Mouse (Mus musculus): ENCODE measurements around the gene Spock1. TPM values are rescaled to one million over a fixed set of nuclear protein-coding genes. Genes with fewer than 3 reads are reported as not detected.

Gene Spock1
- polyA plus RNA-seq, 1 experiment from 2014 or later = 45.1 TPM

DNA sequence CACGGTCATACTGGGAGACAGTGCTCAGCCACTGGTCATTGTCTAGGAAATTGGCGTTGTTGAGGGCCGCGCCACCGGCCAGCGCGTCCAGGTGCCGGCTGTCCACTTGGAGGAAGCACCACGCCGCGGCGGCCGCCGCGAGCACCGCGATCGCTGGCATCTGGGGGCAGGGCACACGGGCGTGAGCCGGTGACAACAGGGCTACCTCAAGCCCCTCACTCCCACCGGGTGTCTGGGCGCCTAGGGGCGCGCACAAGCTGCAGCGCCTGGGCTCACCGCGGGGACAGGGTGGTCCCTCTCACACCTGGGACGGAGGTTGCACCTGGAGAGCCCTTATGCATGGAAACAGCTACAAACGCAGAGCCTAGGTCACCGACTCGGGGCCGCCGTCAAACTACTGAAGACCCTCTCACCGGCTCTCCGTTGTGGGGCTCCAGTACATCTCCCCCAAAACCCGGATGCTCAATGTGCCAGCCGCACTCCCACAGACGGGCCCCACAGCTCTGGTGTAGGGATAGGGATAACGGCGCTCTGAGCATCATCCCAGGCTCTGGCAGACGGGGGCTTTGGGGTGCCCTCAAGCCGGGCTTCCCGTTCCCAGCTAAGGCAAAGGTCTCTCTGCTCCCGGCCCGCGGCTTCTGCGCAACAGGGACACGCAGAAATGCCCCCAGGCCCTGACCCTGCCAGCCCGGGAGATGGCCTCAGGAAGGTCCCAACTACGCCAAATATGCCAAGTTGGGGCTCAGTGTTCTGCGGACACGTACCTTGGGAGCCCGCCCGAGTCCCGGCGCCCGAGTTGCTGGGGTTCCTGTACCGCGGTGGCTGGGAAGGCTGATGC is 485 bp downstream of the Spock1 start:
- Histone ChIP-seq H3K9me3 (no peaks in the 10 kb centered on the region), H3K4me1 (replicated peaks) (peaks cover 14% of the 10 kb centered on the region), H3K27me3 (peaks cover 30% of the 10 kb centered on the region), H3K4me3 (replicated peaks) (peak overlapping the region; percentile 53), H3K9ac (replicated peaks) (peak overlapping the region; percentile 68), H3K27ac (no peak overlapping the region; the same call in 1 of the 2 replicates), H3K36me3 (no peaks in the 10 kb centered on the region), H3K4me2 (replicated peaks) (peak overlapping the region; percentile 66)
- ATAC-seq = peak; percentile 80
- WGBS = under 1% methylated on average over 60 of the region's 60 CpGs

DNA sequence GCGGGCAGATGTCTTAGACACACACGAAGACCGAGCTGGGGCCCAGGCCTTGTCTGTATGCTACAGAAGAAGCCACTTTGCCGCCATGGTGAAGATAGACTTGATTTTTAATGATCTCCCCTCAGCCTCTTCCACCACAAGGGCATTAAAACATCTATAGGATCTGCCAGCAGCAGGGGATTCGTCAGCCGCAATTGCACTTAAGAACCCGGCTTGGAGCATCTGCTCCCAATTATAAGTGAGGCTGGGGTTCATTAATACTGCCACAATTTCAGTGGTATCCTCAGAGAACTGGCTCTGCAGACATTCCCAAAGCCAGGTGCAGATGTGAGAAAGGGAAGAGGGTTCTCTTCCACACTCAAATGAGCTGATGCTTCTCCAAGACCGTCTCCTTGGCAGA is 13.5 kb downstream of the Spock1 start:
- Histone ChIP-seq H3K27me3 (no peaks in the 10 kb centered on the region), H3K36me3 (peaks cover 6% of the 10 kb centered on the region; the same call in 1 of the 2 replicates), H3K9me3 (0 out of 2 replicates have a peak, but pooled peaks cover 2% of the 10 kb centered on the region), H3K4me3 (replicated peaks) (no peak overlapping the region), H3K4me1 (replicated peaks) (peaks cover 7% of the 10 kb centered on the region), H3K9ac (replicated peaks) (no peak overlapping the region), H3K27ac (no peak overlapping the region), H3K4me2 (replicated peaks) (no peak overlapping the region)
- 75% methylated on average over 8 of the region's 8 CpGs for WGBS
- ATAC-seq = no peak

DNA sequence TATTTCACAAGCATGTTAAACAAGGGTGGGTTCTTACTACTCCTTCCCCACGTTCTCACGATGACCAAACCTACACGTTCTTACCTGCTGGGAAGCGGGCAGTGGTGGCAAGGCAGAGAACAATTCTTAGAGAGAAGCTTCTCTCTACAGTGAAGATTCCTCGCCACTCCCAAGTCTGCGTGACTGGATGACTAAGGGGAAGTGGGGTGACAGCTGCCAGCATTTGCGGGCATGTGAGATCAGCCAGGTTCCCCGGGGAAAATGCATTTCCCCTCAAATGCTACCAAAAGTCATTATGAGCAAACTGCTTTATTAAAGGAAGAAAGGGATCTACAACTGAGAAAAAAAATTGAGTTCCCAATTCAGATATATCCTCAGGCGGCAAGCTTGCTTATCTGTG is 18.4 kb downstream of the Spock1 start:
- no peak overlapping the region for H3K4me3 ChIP-seq (replicated peaks)
- 0 out of 2 replicates have a peak overlapping the region, but pooled peaks have one; percentile 11 for H3K4me2 ChIP-seq (replicated peaks)
- H3K9ac ChIP-seq (replicated peaks) = peak overlapping the region; percentile 32; the same call in 1 of the 2 replicates
- H3K9me3 ChIP-seq = no peaks in the 10 kb centered on the region
- H3K27me3 ChIP-seq = no peaks in the 10 kb centered on the region
- ATAC-seq = no peak
- no peaks in the 10 kb centered on the region for H3K36me3 ChIP-seq
- 51% methylated on average over 9 of the region's 9 CpGs for WGBS
- peak overlapping the region; percentile 56; the same call in 1 of the 2 replicates for H3K27ac ChIP-seq
- peaks cover 16% of the 10 kb centered on the region for H3K4me1 ChIP-seq (replicated peaks)

DNA sequence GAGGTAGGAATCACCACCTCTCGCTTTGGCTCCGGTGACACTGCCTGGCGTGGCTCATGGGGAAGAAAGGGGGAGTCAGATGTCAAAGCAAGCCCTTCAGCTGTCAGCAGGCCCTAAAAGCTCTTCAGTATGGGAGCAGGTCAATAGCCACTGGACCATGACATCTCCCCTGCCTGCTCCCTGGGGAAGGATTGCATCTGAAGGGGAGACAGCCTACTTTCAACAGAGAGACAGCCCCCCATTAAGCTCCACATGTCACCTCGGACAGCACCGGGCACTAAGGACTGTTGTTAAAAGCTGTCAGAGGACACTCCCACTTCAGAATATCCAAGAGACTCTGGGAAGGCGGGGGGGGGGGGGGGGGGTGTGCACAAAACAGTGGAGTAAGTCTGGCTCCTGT is 19.1 kb downstream of the Spock1 start:
- Histone ChIP-seq H3K27ac (peak overlapping the region; percentile 56; the same call in 1 of the 2 replicates), H3K4me3 (replicated peaks) (no peak overlapping the region), H3K4me2 (replicated peaks) (peak overlapping the region; percentile 11; the same call in 1 of the 2 replicates), H3K36me3 (no peaks in the 10 kb centered on the region), H3K9me3 (no peaks in the 10 kb centered on the region), H3K4me1 (replicated peaks) (peaks cover 16% of the 10 kb centered on the region), H3K9ac (replicated peaks) (no peak overlapping the region), H3K27me3 (no peaks in the 10 kb centered on the region)
- 0 out of 2 replicates have a peak, but pooled peaks have one; percentile 4 for ATAC-seq
- 3% methylated on average over 6 of the region's 6 CpGs for WGBS

DNA sequence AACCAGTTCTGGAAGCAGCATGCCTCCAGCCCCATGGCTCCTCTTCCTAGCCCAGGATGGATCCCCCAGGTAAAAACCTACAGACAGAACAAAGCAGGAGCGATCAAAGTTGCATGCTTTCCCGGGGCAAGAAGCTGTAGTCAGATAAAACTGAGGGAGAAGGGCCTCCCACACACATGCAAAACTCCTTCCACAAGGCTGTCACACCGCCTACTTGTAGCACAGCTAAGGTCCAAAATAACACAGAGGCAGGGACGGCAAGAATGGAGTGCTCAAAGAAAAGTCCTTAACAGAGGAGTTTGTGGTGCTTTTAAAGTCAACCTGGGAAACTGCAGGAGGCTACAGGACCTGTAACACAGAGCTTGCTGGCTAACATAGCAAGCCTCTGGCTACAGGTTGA is 28.3 kb downstream of the Spock1 start:
- ATAC-seq = no peak

DNA sequence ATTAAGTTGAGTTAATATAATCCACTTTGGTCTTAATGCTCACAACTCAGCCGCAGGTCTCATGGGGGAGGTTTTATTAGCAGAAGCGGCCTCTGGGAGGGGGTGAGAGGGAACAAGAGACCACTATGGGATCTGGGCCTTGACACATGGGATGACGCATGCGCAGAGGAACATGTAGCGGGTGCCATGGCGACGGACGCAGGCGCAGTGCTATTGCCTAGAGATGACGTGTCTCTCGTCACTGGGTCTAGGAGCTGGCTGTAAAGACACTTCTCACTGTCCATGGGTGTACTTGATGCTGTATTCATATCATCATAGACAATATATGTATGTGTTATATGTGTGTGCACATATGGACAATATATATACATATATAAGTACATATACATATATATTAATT is 29.3 kb downstream of the Spock1 start:
- Histone ChIP-seq H3K36me3 (no peaks in the 10 kb centered on the region), H3K9me3 (no peaks in the 10 kb centered on the region), H3K9ac (replicated peaks) (no peak overlapping the region), H3K27ac (no peak overlapping the region), H3K27me3 (no peaks in the 10 kb centered on the region), H3K4me3 (replicated peaks) (no peak overlapping the region), H3K4me1 (replicated peaks) (peaks cover 31% of the 10 kb centered on the region), H3K4me2 (replicated peaks) (no peak overlapping the region)
- WGBS = 87% methylated on average over 11 of the region's 11 CpGs
- no peak for ATAC-seq

More for the DNA sequence above, 28.3 kb downstream of the Spock1 start:
- peaks cover 31% of the 10 kb centered on the region for H3K4me1 ChIP-seq (replicated peaks)
- H3K27ac ChIP-seq = no peak overlapping the region
- no peaks in the 10 kb centered on the region for H3K9me3 ChIP-seq
- H3K9ac ChIP-seq (replicated peaks) = no peak overlapping the region
- H3K4me2 ChIP-seq (replicated peaks) = no peak overlapping the region
- H3K27me3 ChIP-seq = no peaks in the 10 kb centered on the region
- WGBS = 51% methylated on average over 4 of the region's 4 CpGs
- no peaks in the 10 kb centered on the region for H3K36me3 ChIP-seq
- no peak overlapping the region for H3K4me3 ChIP-seq (replicated peaks)

DNA sequence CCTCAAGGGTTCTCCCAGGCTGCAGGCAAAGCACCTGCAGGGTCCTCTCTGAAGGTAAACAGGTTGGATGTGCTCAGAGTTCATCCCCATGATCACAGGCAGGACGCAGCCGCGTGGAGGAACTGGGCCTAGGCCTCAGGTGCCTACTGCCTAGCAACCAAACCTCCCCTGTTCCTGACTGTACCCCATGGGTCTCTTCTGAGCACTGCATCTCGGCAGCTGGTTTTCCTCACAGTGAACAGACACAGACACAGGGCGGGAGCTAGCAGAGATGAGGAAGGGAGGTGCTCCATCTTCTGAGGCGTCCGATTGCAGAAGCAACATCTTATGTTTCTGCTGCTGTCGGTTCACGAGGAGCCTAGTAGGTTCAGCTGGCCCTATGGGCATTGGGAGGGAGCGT is 30.4 kb downstream of the Spock1 start:
- H3K9me3 ChIP-seq = no peaks in the 10 kb centered on the region
- no peak overlapping the region for H3K9ac ChIP-seq (replicated peaks)
- no peak for ATAC-seq
- WGBS = 75% methylated on average over 10 of the region's 10 CpGs
- no peaks in the 10 kb centered on the region for H3K27me3 ChIP-seq
- H3K4me2 ChIP-seq (replicated peaks) = no peak overlapping the region
- no peaks in the 10 kb centered on the region for H3K36me3 ChIP-seq
- peaks cover 29% of the 10 kb centered on the region for H3K4me1 ChIP-seq (replicated peaks)
- no peak overlapping the region for H3K4me3 ChIP-seq (replicated peaks)
- H3K27ac ChIP-seq = no peak overlapping the region

DNA sequence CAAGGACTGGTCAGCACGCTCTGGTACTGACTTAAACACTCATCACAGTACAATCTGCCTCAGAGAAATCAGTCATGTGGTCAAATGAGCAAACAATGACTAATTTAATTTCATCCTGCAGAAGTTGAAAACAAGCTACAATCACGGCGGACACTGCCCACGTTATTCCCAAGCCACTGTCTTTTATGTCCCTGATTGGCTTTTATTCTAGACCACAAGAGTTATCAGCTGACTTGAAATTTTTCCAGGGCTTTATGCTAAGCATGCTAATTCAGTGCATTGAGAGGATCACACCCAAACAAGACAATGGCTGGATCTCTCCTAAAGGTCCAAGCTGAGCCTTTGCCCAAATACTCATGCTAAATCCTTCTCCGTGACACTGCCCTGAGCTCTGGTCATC is 31.2 kb downstream of the Spock1 start:
- H3K27me3 ChIP-seq = no peaks in the 10 kb centered on the region
- ATAC-seq = no peak
- H3K36me3 ChIP-seq = no peaks in the 10 kb centered on the region
- no peak overlapping the region for H3K4me3 ChIP-seq (replicated peaks)
- no peak overlapping the region for H3K4me2 ChIP-seq (replicated peaks)
- no peak overlapping the region for H3K27ac ChIP-seq
- no peak overlapping the region for H3K9ac ChIP-seq (replicated peaks)
- peaks cover 23% of the 10 kb centered on the region for H3K4me1 ChIP-seq (replicated peaks)
- no peaks in the 10 kb centered on the region for H3K9me3 ChIP-seq
- 58% methylated on average over 5 of the region's 5 CpGs for WGBS

DNA sequence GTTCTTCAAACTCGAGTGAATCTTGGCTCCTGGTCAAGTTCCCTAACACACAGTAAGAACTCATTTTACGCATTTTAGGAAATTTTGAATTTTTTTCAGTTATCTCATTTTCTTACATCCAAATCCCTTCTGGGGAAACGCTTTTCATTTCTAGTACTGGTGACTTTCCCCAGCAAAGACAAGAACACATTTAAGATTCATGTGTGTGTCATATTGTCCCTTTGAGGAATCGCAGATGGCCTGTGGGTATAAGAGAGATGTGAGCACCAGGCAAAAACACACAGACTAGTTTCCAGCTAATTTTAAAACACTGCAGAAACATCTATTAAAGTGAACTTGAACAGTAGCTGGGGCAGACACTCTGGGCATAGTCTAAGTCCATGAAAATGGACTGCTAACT is 38.1 kb downstream of the Spock1 start:
- H3K27me3 ChIP-seq = no peaks in the 10 kb centered on the region
- no peaks in the 10 kb centered on the region for H3K9me3 ChIP-seq
- ATAC-seq = no peak
- H3K9ac ChIP-seq (replicated peaks) = no peak overlapping the region
- no peaks in the 10 kb centered on the region for H3K4me1 ChIP-seq (replicated peaks)
- H3K27ac ChIP-seq = no peak overlapping the region
- no peak overlapping the region for H3K4me2 ChIP-seq (replicated peaks)
- H3K36me3 ChIP-seq = no peaks in the 10 kb centered on the region
- no peak overlapping the region for H3K4me3 ChIP-seq (replicated peaks)
- 88% methylated on average over 4 of the region's 4 CpGs for WGBS

DNA sequence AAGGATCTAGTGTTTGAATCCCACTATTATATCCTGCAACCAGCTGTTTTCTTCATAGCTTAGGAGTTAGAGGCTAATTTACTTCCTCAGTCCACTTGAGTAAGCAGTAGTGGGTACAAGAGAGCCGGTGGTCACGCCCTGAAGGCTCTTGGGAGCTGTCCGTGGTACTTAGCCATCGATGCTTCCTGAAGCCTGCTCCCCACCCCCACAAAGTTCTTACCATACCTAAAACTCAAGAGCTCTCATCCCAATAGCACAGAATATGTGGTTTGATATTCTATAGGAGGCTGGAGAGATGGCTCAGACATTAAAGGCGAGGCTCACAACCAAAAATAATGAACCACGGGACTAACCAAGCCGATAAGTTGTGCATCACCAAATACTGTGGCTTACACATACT is 40.5 kb downstream of the Spock1 start:
- Histone ChIP-seq H3K36me3 (no peaks in the 10 kb centered on the region), H3K27ac (no peak overlapping the region), H3K9me3 (no peaks in the 10 kb centered on the region), H3K4me2 (replicated peaks) (no peak overlapping the region), H3K9ac (replicated peaks) (no peak overlapping the region), H3K4me1 (replicated peaks) (0 out of 2 replicates have a peak, but pooled peaks cover 3% of the 10 kb centered on the region), H3K4me3 (replicated peaks) (no peak overlapping the region), H3K27me3 (no peaks in the 10 kb centered on the region)
- WGBS = 65% methylated on average over 7 of the region's 7 CpGs
- ATAC-seq = no peak

DNA sequence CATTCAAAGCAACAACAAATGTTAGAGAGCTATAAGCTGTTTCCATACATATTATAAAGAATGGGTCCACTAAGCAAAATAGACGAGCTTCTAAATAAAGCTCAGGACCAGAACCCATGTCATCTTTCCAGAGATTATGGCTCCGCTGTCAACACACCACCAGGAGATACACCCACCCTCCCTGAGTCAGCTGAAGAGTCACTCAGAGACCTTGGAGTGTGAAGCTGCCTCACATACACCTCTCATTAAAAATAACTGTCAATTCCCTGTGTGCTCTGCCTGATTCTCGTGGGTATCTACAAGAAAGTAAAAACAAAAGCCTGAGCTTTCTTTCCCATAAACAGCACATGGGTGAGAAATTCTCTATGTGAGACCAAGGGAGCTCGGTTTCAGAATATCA is 43.1 kb downstream of the Spock1 start:
- no peak overlapping the region for H3K27ac ChIP-seq
- no peak for ATAC-seq
- H3K27me3 ChIP-seq = no peaks in the 10 kb centered on the region
- no peak overlapping the region for H3K9ac ChIP-seq (replicated peaks)
- H3K36me3 ChIP-seq = no peaks in the 10 kb centered on the region
- H3K9me3 ChIP-seq = no peaks in the 10 kb centered on the region
- H3K4me3 ChIP-seq (replicated peaks) = no peak overlapping the region
- H3K4me2 ChIP-seq (replicated peaks) = no peak overlapping the region
- WGBS = 81% methylated on average over 4 of the region's 4 CpGs
- H3K4me1 ChIP-seq (replicated peaks) = 0 out of 2 replicates have a peak, but pooled peaks cover 3% of the 10 kb centered on the region

DNA sequence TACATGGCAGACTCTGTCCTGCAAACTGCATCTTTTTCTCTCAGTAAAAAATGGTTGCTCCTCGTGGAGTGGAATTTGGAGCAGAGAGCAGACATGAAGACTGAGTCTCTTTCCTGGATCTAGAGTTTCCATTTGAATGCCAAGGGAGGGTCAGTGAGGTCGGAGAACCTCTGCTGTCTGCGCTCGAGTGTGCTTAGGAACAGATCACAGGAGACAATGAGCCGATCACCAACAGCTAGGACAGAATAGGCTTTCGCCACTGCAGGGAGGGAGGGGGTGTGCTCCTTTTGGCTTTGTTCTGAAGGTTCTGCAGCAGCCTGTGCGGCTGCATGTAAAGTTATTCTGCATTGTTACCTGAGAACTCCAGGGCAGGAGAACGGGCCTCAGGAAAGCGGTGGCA is 49.6 kb downstream of the Spock1 start:
- WGBS = 20% methylated on average over 9 of the region's 9 CpGs
- 0 out of 2 replicates have a peak overlapping the region, but pooled peaks have one; percentile 7 for H3K27ac ChIP-seq
- ATAC-seq = no peak
- H3K4me3 ChIP-seq (replicated peaks) = no peak overlapping the region
- no peaks in the 10 kb centered on the region for H3K27me3 ChIP-seq
- no peak overlapping the region for H3K4me2 ChIP-seq (replicated peaks)
- H3K4me1 ChIP-seq (replicated peaks) = peaks cover 24% of the 10 kb centered on the region
- no peaks in the 10 kb centered on the region for H3K9me3 ChIP-seq
- no peaks in the 10 kb centered on the region for H3K36me3 ChIP-seq
- peak overlapping the region; percentile 40; the same call in 1 of the 2 replicates for H3K9ac ChIP-seq (replicated peaks)

Measured in midbrain, embryonic 13.5 days (tissue).